Mouse (Mus musculus) lung, embryonic 16.5 days (tissue): ENCODE results near the gene Plcg2. TPM values are rescaled to one million over a fixed set of nuclear protein-coding genes. Genes with fewer than 3 reads are reported as not detected.
A peak's percentile ranks its signal among the peaks of the same experiment; 100 is the strongest.

Experiments
- ATAC-seq: fragments of 200-750 bp; cut with Nextera tagmentation; 2 replicates; pipeline ENCODE4 v1.8.0; 2017; ENCODE audit warnings: low read depth, mild to moderate bottlenecking, moderate library complexity
- H3K27ac ChIP-seq: fragments of 300-500 bp; sonication (generic); 2 replicates; pipeline ENCODE4 v1.5.1; 2014; ENCODE audit warnings: mild to moderate bottlenecking, control low read depth, low read length
- H3K27me3 ChIP-seq: fragments of 300-500 bp; sonication (generic); 2 replicates; pipeline ENCODE4 v1.6.1; 2014; ENCODE audit warnings: low read depth, low read length, mixed read lengths; ENCODE audit not compliant: control insufficient read depth, insufficient read depth
- H3K36me3 ChIP-seq: fragments of 300-500 bp; sonication (generic); 2 replicates; pipeline ENCODE4 v1.6.1; 2014; ENCODE audit warnings: low read length; ENCODE audit not compliant: control insufficient read depth, insufficient read depth
- H3K4me1 ChIP-seq: fragments of 300-500 bp; sonication (generic); replicated peaks from 2 replicates; pipeline ENCODE4 v1.6.1; 2014; ENCODE audit warnings: low read length, mixed read lengths; ENCODE audit not compliant: control insufficient read depth, insufficient read depth
- H3K4me2 ChIP-seq: fragments of 300-500 bp; sonication (generic); 2 replicates; pipeline ENCODE4 v1.6.1; 2014; ENCODE audit warnings: low read depth, low read length, control low read depth
- H3K4me3 ChIP-seq: fragments of 300-500 bp; sonication (generic); 2 replicates; pipeline ENCODE4 v1.5.1; 2014; ENCODE audit warnings: mild to moderate bottlenecking, low read length, control low read depth
- H3K9ac ChIP-seq: fragments of 300-500 bp; sonication (generic); 2 replicates; pipeline ENCODE4 v1.6.1; 2014; ENCODE audit warnings: low read length, control low read depth
- H3K9me3 ChIP-seq: fragments of 300-500 bp; sonication (generic); 2 replicates; pipeline ENCODE4 v1.6.1; 2016; ENCODE audit warnings: low read length; ENCODE audit not compliant: control insufficient read depth
- WGBS: fragments of 180-500 bp; shearing (Covaris S2); extraction: QIAGEN DNeasy Blood & Tissue Kit; methylation state at CpG from one replicate; pipeline ENCODE4 v1.1.7; 2014; 5-methylcytosine and 5-hydroxymethylcytosine counted together
- polyA plus RNA-seq: library from polyadenylated mRNA; unstranded; fragments of >200 nt; fragmentation: Nextera tagmentation; extraction: Ambion mirVana; gene quantifications from 2 replicates; pipeline ENCODE4 v1.2.1, GENCODE M21; 2015

The Plcg2 gene
- polyA plus RNA-seq, 1 experiment from 2014 or later = 4.3 TPM

DNA sequence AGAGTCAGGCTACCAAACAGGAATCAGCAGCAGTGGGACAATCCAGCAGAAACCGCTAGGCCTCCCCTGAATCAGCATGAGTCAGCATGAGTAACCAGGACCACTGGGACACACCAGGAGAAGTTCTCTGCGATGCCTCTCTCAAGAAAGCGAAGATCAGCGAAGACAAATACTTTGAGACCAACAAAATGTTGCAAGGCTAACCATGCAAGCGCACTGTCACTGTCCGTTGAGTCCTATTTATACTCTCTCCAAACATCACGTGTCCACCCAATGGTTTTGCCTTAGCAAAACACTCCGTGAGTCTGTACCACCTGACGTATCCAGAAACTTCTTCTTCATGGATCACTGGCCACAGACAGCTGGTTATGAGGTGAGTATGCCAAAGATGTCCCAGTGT lies 18.1 kb upstream of the Plcg2 start:
- Histone ChIP-seq H3K27ac (no peak overlapping the region), H3K27me3 (no peaks in the 10 kb centered on the region), H3K36me3 (no peaks in the 10 kb centered on the region), H3K4me2 (no peak overlapping the region), H3K9me3 (0 out of 2 replicates have a peak, but pooled peaks cover 3% of the 10 kb centered on the region), H3K9ac (no peak overlapping the region), H3K4me1 (no peaks in the 10 kb centered on the region), H3K4me3 (no peak overlapping the region)
- WGBS = 94% methylated on average over 9 of the region's 9 CpGs
- ATAC-seq = no peak

DNA sequence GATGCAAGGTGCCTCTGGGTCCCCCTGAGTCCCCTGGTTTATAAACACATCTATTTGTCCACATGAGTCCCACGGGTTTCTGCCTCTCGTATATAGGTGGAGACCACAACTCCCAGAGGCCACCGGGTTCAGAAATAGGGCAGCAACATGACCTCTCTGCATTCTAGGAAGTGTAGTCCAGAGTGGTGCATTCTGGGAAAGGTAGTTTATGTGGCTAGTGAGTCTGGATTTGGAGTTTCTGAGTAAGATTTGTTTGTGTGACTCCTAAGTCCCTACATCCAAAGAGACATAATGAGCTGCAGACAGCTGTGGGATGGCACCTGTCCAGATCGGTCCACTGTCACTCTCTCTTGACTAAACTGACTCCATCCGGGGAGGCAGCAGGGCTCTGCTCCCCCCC lies 17.6 kb upstream of the Plcg2 start:
- H3K27me3 ChIP-seq = no peaks in the 10 kb centered on the region
- no peaks in the 10 kb centered on the region for H3K36me3 ChIP-seq
- WGBS = 63% methylated on average over 5 of the region's 5 CpGs
- H3K4me2 ChIP-seq = no peak overlapping the region
- H3K4me3 ChIP-seq = no peak overlapping the region
- H3K9me3 ChIP-seq = 0 out of 2 replicates have a peak, but pooled peaks cover 3% of the 10 kb centered on the region
- no peak for ATAC-seq
- no peak overlapping the region for H3K9ac ChIP-seq
- no peaks in the 10 kb centered on the region for H3K4me1 ChIP-seq
- H3K27ac ChIP-seq = no peak overlapping the region

DNA sequence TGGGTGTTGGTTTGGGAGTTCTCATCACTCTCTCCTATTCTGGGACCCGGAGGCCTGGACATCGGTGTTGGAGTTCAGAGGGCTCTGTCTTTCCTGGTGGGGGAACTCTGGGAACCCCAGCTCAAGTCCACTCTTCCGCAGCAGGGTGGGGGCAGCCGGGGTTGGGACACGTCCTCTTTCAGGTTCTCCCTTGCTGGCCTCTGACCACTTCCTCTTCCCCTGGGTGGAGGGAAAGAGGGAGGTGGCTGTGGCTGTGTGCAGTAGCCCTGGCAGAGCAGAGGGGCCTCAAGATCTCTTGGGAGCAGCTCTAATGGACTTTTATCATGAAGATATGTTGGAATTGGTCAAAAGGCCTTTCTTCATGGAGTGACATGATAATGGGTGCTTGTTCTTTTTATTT lies 16.3 kb upstream of the Plcg2 start:
- Histone ChIP-seq H3K9me3 (0 out of 2 replicates have a peak, but pooled peaks cover 3% of the 10 kb centered on the region), H3K9ac (no peak overlapping the region), H3K4me1 (no peaks in the 10 kb centered on the region), H3K27me3 (no peaks in the 10 kb centered on the region), H3K27ac (no peak overlapping the region), H3K36me3 (no peaks in the 10 kb centered on the region), H3K4me2 (no peak overlapping the region), H3K4me3 (no peak overlapping the region)
- no peak for ATAC-seq
- 72% methylated on average over 5 of the region's 5 CpGs for WGBS

DNA sequence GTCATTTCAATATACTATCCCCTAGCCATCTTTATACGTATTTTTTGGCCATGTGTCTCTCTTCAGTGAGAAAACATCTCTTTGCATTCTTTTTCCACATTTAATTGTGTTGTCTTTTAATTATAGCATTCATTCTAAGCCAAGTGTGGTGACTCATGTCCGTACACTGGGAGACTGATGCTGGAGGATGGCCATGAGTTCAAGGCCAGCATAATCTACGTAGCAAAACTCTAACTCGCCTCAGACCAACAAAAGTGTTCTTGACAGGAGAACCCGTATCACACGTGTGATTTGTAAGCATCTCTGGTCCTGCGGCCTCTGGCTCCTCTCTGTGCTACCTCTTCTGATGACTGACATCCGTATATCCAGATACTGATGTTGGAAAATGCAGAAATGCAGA lies 13.4 kb upstream of the Plcg2 start:
- no peaks in the 10 kb centered on the region for H3K36me3 ChIP-seq
- WGBS = 79% methylated on average over 8 of the region's 8 CpGs

DNA sequence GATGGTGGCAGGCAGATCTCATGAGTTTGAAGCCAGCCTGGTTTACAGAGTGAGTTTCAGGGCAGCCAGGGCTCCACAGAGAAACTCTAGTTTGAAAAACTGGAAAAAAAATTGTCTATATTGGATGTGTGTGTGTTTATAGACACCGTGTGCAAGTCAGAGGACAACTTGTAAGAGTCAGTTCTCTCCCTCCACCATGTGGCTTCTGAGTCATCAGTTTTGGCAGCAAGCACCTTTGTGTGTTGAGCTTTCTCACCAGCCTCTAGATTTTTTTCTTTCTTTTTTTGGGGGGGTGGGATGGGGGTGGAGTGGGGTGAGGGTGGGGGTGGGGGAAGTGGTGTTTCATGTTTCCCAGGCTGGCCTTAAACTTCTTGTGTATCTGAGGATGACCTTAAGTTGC lies 12.8 kb upstream of the Plcg2 start:
- no peak for ATAC-seq
- Histone ChIP-seq H3K9me3 (no peaks in the 10 kb centered on the region), H3K27ac (no peak overlapping the region), H3K4me2 (no peak overlapping the region), H3K27me3 (no peaks in the 10 kb centered on the region), H3K9ac (no peak overlapping the region), H3K4me1 (no peaks in the 10 kb centered on the region), H3K36me3 (no peaks in the 10 kb centered on the region), H3K4me3 (no peak overlapping the region)
- 37% methylated on average over 1 of the region's 1 CpGs for WGBS

More for the DNA sequence above, 13.4 kb upstream of the Plcg2 start:
- H3K27me3 ChIP-seq = no peaks in the 10 kb centered on the region
- no peak overlapping the region for H3K4me3 ChIP-seq
- H3K4me2 ChIP-seq = no peak overlapping the region
- H3K4me1 ChIP-seq = no peaks in the 10 kb centered on the region
- no peak overlapping the region for H3K27ac ChIP-seq
- H3K9me3 ChIP-seq = 0 out of 2 replicates have a peak, but pooled peaks cover 3% of the 10 kb centered on the region
- no peak overlapping the region for H3K9ac ChIP-seq
- no peak for ATAC-seq

DNA sequence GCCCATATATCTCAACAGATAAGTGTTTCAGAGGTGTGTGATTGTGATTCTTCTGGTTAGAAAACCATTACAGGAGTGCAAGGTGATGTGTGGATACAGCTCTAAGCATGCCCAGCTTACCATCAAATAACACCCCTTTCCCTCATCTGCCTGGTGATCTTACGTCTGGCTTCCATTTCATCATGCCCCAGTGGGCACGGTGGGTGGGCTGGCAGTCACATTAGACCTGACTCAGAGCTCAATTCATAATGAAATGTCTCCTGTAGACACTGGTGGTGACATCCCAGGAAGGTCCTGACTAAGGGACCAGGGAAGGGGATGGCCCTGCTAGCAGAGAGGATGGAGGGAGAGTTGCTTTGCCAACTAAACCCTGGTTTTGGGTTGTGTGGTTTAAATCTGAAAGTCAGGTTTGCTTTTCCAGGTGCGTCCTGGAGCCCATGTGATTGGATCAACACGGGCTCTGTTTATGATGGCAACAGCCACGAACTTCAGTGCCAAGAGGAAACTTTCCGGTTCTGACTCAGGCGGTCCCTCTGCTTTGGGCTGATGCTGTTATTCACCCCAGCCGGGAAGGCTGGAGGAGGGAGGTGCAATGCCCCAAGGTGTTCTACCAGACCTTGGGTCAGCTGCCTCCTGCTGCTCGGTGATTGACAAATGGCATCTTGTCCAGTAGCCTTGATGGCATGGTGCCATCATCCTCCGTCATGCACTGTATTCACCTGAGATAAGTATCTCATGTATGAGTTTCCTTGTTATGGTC lies 9.7 kb upstream of the Plcg2 start:
- Histone ChIP-seq H3K9ac (no peak overlapping the region), H3K4me2 (no peak overlapping the region), H3K27me3 (peaks cover 4% of the 10 kb centered on the region), H3K9me3 (no peaks in the 10 kb centered on the region), H3K4me1 (no peaks in the 10 kb centered on the region), H3K4me3 (no peak overlapping the region), H3K27ac (no peak overlapping the region), H3K36me3 (no peaks in the 10 kb centered on the region)
- ATAC-seq = no peak
- WGBS = 68% methylated on average over 10 of the region's 10 CpGs

DNA sequence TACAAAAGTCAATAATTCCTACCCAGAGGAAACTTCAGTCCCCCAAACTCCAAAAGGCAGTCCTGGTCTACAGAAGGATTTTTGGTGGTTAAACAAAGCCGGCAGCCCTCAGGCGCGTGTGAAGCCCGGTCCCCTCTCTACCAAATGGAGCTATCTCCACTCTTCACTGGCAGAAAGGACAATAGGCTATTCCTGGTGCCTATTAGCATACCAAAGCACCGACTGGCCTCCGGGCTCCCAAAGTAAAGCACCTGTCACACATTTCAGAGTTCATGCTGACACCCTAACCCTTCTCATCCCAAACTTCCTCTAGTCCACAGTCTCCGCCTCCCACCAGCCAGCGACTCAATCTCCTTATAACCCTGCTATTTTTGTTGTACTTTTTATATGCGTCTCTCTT lies 4.5 kb upstream of the Plcg2 start:
- peaks cover 3% of the 10 kb centered on the region; the same call in 1 of the 2 replicates for H3K4me1 ChIP-seq
- H3K27me3 ChIP-seq = peaks cover 15% of the 10 kb centered on the region
- no peaks in the 10 kb centered on the region for H3K36me3 ChIP-seq
- no peak overlapping the region for H3K4me3 ChIP-seq
- no peak overlapping the region for H3K27ac ChIP-seq
- ATAC-seq = no peak
- 24% methylated on average over 9 of the region's 9 CpGs for WGBS
- no peaks in the 10 kb centered on the region for H3K9me3 ChIP-seq
- no peak overlapping the region for H3K9ac ChIP-seq
- no peak overlapping the region for H3K4me2 ChIP-seq

DNA sequence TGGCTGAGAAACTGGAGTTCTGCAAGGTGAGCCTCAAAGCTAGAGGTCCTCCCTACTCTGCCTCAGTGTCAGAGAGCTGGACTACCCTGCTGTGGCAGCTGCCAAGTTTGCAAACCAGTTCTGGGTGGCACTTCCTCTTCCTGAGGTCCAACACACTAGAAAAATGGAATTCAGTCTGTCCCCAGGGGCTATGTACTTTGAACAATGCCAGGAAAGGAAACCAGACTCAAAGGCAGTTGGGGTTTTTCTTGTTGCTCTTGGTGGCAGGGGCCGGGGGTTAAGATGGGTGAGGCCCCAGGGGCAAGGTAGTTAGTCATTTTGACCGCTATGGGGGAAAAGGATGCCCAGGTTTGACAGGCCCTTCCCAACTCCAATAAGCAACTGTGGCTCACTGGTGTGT lies 3.2 kb upstream of the Plcg2 start:
- 75% methylated on average over 2 of the region's 2 CpGs for WGBS
- H3K9ac ChIP-seq = no peak overlapping the region
- no peaks in the 10 kb centered on the region for H3K9me3 ChIP-seq
- peaks cover 22% of the 10 kb centered on the region for H3K27me3 ChIP-seq
- no peak overlapping the region for H3K4me2 ChIP-seq
- no peak overlapping the region for H3K27ac ChIP-seq
- no peak overlapping the region for H3K4me3 ChIP-seq
- H3K4me1 ChIP-seq = peaks cover 3% of the 10 kb centered on the region; the same call in 1 of the 2 replicates
- no peaks in the 10 kb centered on the region for H3K36me3 ChIP-seq
- ATAC-seq = no peak

DNA sequence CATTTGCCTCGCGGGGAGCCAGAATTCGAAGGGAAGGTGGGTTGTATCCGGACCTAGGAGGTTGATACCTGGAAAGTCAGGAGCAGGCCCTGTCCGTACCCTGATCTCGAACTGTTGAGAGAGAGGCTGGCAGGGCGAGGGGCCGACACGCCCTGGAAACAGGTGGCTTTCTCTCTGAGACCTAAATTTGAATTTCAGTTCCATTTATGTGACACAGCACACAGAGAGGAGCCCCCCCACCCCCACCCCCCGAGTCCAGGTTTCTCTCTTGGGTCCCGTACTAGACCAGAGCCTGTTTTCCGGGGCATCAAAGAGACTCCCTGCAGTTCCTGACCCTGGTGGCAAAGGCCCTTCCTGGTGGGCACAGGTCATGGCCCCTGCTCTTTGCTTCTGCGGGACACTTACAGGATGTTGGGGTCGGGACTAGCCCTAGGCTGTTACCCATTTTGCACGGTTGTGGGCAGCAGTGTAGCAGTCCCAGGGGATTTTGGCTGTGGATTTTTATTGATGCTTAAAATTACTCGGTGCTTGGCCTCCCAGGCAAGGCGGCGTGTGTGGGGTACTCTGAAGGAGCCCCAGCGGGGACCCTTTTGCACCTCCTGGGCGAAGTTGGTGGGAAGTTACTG lies 937 bp downstream of the Plcg2 start:
- Histone ChIP-seq H3K27ac (no peak overlapping the region), H3K4me3 (peak overlapping the region; percentile 65), H3K9me3 (no peaks in the 10 kb centered on the region), H3K9ac (peak overlapping the region; percentile 68), H3K4me1 (peaks cover 3% of the 10 kb centered on the region; the same call in 1 of the 2 replicates), H3K4me2 (peak overlapping the region; percentile 99), H3K36me3 (no peaks in the 10 kb centered on the region), H3K27me3 (peaks cover 15% of the 10 kb centered on the region)
- WGBS = 13% methylated on average over 20 of the region's 20 CpGs
- no peak for ATAC-seq
